Mouse (Mus musculus) midbrain, embryonic 14.5 days (tissue): ENCODE data around the gene Pcdh19. TPM values are rescaled to one million over a fixed set of nuclear protein-coding genes. Genes with fewer than 3 reads are reported as not detected.
A peak's percentile ranks its signal among the peaks of the same experiment; 100 is the strongest.

ENCODE experiments used
- ATAC-seq: fragments of 200-750 bp; cut with Nextera tagmentation; 2 replicates; pipeline ENCODE4 v1.8.0; 2017; ENCODE audit warnings: moderate number of reproducible peaks, moderate library complexity; ENCODE audit not compliant: low FRiP score, low TSS enrichment
- DNase-seq: peaks from one replicate; pipeline ENCODE4 v3.0.0-alpha.2; 2015
- H3K27ac ChIP-seq: fragments of 300-500 bp; sonication (generic); replicated peaks from 2 replicates; pipeline ENCODE4 v1.5.1; 2014; ENCODE audit warnings: mild to moderate bottlenecking, low read depth, low read length, moderate library complexity
- H3K27me3 ChIP-seq: fragments of 300-500 bp; sonication (generic); 2 replicates; pipeline ENCODE4 v1.6.1; 2014; ENCODE audit warnings: low read length, control low read depth, mixed read lengths; ENCODE audit not compliant: control insufficient read depth, insufficient read depth
- H3K36me3 ChIP-seq: fragments of 300-500 bp; sonication (generic); 2 replicates; pipeline ENCODE4 v1.6.1; 2014; ENCODE audit warnings: low read length, control low read depth; ENCODE audit not compliant: control insufficient read depth, insufficient read depth
- H3K4me1 ChIP-seq: fragments of 300-500 bp; sonication (generic); 2 replicates; pipeline ENCODE4 v1.6.1; 2014; ENCODE audit warnings: mild to moderate bottlenecking, antibody characterized with exemption, low read length, control low read depth; ENCODE audit not compliant: control insufficient read depth, insufficient read depth
- H3K4me2 ChIP-seq: fragments of 300-500 bp; sonication (generic); 2 replicates; pipeline ENCODE4 v1.6.1; 2014; ENCODE audit warnings: mild to moderate bottlenecking, low read length, moderate library complexity
- H3K4me3 ChIP-seq: fragments of 300-500 bp; sonication (generic); replicated peaks from 2 replicates; pipeline ENCODE4 v1.5.1; 2014; ENCODE audit warnings: low read depth, low read length
- H3K9ac ChIP-seq: fragments of 300-500 bp; sonication (generic); replicated peaks from 2 replicates; pipeline ENCODE4 v1.6.1; 2014; ENCODE audit warnings: mild to moderate bottlenecking, low read length, moderate library complexity
- H3K9me3 ChIP-seq: fragments of 300-500 bp; sonication (generic); 2 replicates; pipeline ENCODE4 v1.6.1; 2016; ENCODE audit warnings: low read length, control low read depth, mixed read lengths; ENCODE audit not compliant: control insufficient read depth
- WGBS: fragments of 180-500 bp; shearing (Covaris S2); extraction: QIAGEN DNeasy Blood & Tissue Kit; methylation state at CpG from one replicate; pipeline ENCODE4 v1.1.7; 2014; 5-methylcytosine and 5-hydroxymethylcytosine counted together
- polyA plus RNA-seq: library from polyadenylated mRNA; unstranded; fragments of >200 nt; fragmentation: Nextera tagmentation; extraction: Ambion mirVana; gene quantifications from 2 replicates; pipeline ENCODE4 v1.2.1, GENCODE M21; 2014

Gene Pcdh19
- polyA plus RNA-seq, 1 experiment from 2014 or later: 24.4 TPM

- DNase-seq: no peak
- Histone ChIP-seq H3K9ac (no peak overlapping the region), H3K4me3 (no peak overlapping the region), H3K27me3 (no peaks in the 10 kb centered on the region), H3K36me3 (no peaks in the 10 kb centered on the region), H3K4me2 (no peak overlapping the region), H3K9me3 (no peaks in the 10 kb centered on the region), H3K27ac (no peak overlapping the region), H3K4me1 (no peaks in the 10 kb centered on the region)
- ATAC-seq: no peak
- 90% methylated on average over 3 of the region's 3 CpGs for WGBS
These were observed 38.4 kb downstream of the Pcdh19 start for GRCm38 (mm10) chrX:133650379-133650778.

- H3K4me1 ChIP-seq: no peaks in the 10 kb centered on the region
- no peaks in the 10 kb centered on the region for H3K9me3 ChIP-seq
- no peak overlapping the region for H3K9ac ChIP-seq
- H3K27me3 ChIP-seq: no peaks in the 10 kb centered on the region
- H3K4me3 ChIP-seq: no peak overlapping the region
- ATAC-seq: no peak
- DNase-seq: no peak
- no peaks in the 10 kb centered on the region for H3K36me3 ChIP-seq
- no peak overlapping the region for H3K4me2 ChIP-seq
- 63% methylated on average over 2 of the region's 2 CpGs for WGBS
- H3K27ac ChIP-seq: no peak overlapping the region
These were observed 41.0 kb downstream of the Pcdh19 start for GRCm38 (mm10) chrX:133647809-133648208.

GRCm38 (mm10) chrX:133639445-133639844 is 49.3 kb downstream of the Pcdh19 start:
- H3K27ac ChIP-seq: no peak overlapping the region
- H3K4me3 ChIP-seq: no peak overlapping the region
- H3K27me3 ChIP-seq: no peaks in the 10 kb centered on the region
- ATAC-seq (no peak), DNase-seq (no peak)
- no peak overlapping the region for H3K4me2 ChIP-seq
- no peaks in the 10 kb centered on the region for H3K9me3 ChIP-seq
- no peaks in the 10 kb centered on the region for H3K36me3 ChIP-seq
- no peaks in the 10 kb centered on the region for H3K4me1 ChIP-seq
- H3K9ac ChIP-seq: no peak overlapping the region

GRCm38 (mm10) chrX:133629538-133629937 is 59.2 kb downstream of the Pcdh19 start:
- H3K27me3 ChIP-seq: no peaks in the 10 kb centered on the region
- WGBS: 81% methylated on average over 8 of the region's 8 CpGs
- DNase-seq (no peak), ATAC-seq (no peak)
- H3K4me3 ChIP-seq: no peak overlapping the region
- no peak overlapping the region for H3K27ac ChIP-seq
- H3K9me3 ChIP-seq: no peaks in the 10 kb centered on the region
- H3K36me3 ChIP-seq: no peaks in the 10 kb centered on the region
- H3K9ac ChIP-seq: no peak overlapping the region
- H3K4me2 ChIP-seq: no peak overlapping the region
- no peaks in the 10 kb centered on the region for H3K4me1 ChIP-seq

DNA sequence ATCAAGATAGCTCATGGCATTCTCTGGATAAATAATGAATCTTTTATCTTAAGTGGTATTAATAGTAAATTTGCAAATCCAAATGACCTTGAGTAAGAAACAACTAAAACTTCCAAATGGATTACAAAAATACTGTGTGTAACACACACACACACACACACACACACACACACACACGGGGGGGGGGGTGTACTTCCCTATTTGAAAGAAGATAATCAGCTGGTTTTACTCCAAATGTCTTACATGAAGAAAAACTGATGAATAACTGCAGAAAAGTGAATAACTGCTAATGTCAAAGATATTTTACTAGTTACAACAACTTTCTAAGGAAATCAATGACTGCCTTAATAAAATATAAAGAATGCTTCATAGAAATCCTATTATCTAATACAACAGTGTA is 70.6 kb downstream of the Pcdh19 start:
- Histone ChIP-seq H3K27ac (no peak overlapping the region), H3K4me1 (no peaks in the 10 kb centered on the region), H3K9me3 (no peaks in the 10 kb centered on the region), H3K36me3 (no peaks in the 10 kb centered on the region), H3K9ac (no peak overlapping the region), H3K27me3 (no peaks in the 10 kb centered on the region), H3K4me3 (no peak overlapping the region), H3K4me2 (no peak overlapping the region)
- ATAC-seq (no peak), DNase-seq (no peak)
- WGBS: 76% methylated on average over 1 of the region's 1 CpGs

GRCm38 (mm10) chrX:133605828-133606227 is 83.0 kb downstream of the Pcdh19 start:
- Histone ChIP-seq H3K4me2 (no peak overlapping the region), H3K36me3 (no peaks in the 10 kb centered on the region), H3K4me3 (no peak overlapping the region), H3K9me3 (no peaks in the 10 kb centered on the region), H3K4me1 (no peaks in the 10 kb centered on the region), H3K27me3 (no peaks in the 10 kb centered on the region), H3K9ac (no peak overlapping the region), H3K27ac (no peak overlapping the region)
- ATAC-seq (no peak), DNase-seq (no peak)
- 67% methylated on average over 4 of the region's 4 CpGs for WGBS

DNA sequence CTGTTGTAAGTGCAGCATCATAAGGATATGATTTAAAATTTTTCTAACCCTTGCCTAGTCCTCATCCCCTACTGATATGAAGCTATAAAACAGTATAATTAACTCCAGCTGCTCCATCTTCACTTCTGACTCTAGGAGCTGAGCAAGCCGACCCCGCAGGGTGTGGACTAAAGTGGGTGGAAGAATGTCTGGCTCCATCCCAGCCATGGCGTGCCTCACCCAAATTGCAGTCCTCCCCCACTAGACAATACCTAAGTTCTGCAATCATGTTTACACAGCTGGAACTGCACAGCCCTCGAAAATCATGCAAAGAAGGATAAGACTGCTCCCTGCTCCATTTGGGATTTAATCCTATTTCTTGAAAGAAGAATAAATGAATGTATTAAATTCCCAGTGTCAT is 84.5 kb downstream of the Pcdh19 start:
- no peak for ATAC-seq
- Histone ChIP-seq H3K9me3 (no peaks in the 10 kb centered on the region), H3K4me2 (no peak overlapping the region), H3K4me1 (no peaks in the 10 kb centered on the region), H3K4me3 (no peak overlapping the region), H3K9ac (no peak overlapping the region), H3K27me3 (no peaks in the 10 kb centered on the region), H3K36me3 (no peaks in the 10 kb centered on the region), H3K27ac (no peak overlapping the region)
- peak; percentile 17 for DNase-seq
- WGBS: 50% methylated on average over 4 of the region's 4 CpGs

- H3K36me3 ChIP-seq: no peaks in the 10 kb centered on the region
- WGBS: 77% methylated on average over 2 of the region's 2 CpGs
- H3K4me1 ChIP-seq: no peaks in the 10 kb centered on the region
- no peak overlapping the region for H3K4me2 ChIP-seq
- H3K27me3 ChIP-seq: no peaks in the 10 kb centered on the region
- H3K4me3 ChIP-seq: no peak overlapping the region
- H3K27ac ChIP-seq: no peak overlapping the region
- H3K9ac ChIP-seq: no peak overlapping the region
- H3K9me3 ChIP-seq: no peaks in the 10 kb centered on the region
- ATAC-seq: no peak
- DNase-seq: no peak
These were observed 86.7 kb downstream of the Pcdh19 start for GRCm38 (mm10) chrX:133602068-133602467.

GRCm38 (mm10) chrX:133601658-133602057 is 87.1 kb downstream of the Pcdh19 start:
- no peaks in the 10 kb centered on the region for H3K27me3 ChIP-seq
- DNase-seq (no peak), ATAC-seq (no peak)
- 76% methylated on average over 1 of the region's 1 CpGs for WGBS
- H3K4me1 ChIP-seq: no peaks in the 10 kb centered on the region
- no peak overlapping the region for H3K27ac ChIP-seq
- H3K9me3 ChIP-seq: no peaks in the 10 kb centered on the region
- H3K9ac ChIP-seq: no peak overlapping the region
- no peak overlapping the region for H3K4me2 ChIP-seq
- no peak overlapping the region for H3K4me3 ChIP-seq
- H3K36me3 ChIP-seq: no peaks in the 10 kb centered on the region
